Mouse (Mus musculus): Measurements from ENCODE around the gene Macrod2.

GRCm38 (mm10) chr2:140693845-140694244 lies 298.7 kb downstream of the Macrod2 start:
- no peak for TF ChIP-seq POLR2A (IDR thresholded peaks at IDR 0.05; ENCODE audit: low read depth, low read length)
- no peak for TF ChIP-seq CTCF (IDR thresholded peaks at IDR 0.05; ENCODE audit: extremely low read depth, insufficient read length, insufficient replicate concordance, low read depth, low read length)
